Mouse (Mus musculus) forelimb bud, embryonic 11.5 days (tissue): ENCODE measurements around the gene Foxo3.

Experiments used
- DNase-seq: peaks from one replicate; pipeline ENCODE4 v3.0.0-alpha.2; 2012; ENCODE audit warnings: low read depth, low spot score

The Foxo3 gene

GRCm38 (mm10) chr10:42276507-42277345, at the start of gene Foxo3:
Foxo3 (minus strand) TSS chr10:42276755.
- DNase-seq = peak; percentile 82

GRCm38 (mm10) chr10:42325305-42325704, 48.8 kb upstream of the Foxo3 start:
- DNase-seq = no peak

- DNase-seq = no peak
Measured at GRCm38 (mm10) chr10:42323978-42324377, 47.4 kb upstream of the Foxo3 start.

- DNase-seq = no peak
Measured at GRCm38 (mm10) chr10:42313222-42313786, 36.7 kb upstream of the Foxo3 start.

- DNase-seq = no peak
Measured at GRCm38 (mm10) chr10:42312557-42312956, 36.0 kb upstream of the Foxo3 start.

GRCm38 (mm10) chr10:42308687-42308987, 32.1 kb upstream of the Foxo3 start:
- DNase-seq = no peak

- DNase-seq = peak; percentile 86
Measured at GRCm38 (mm10) chr10:42307980-42308686, 31.6 kb upstream of the Foxo3 start.

- no peak for DNase-seq
Measured at GRCm38 (mm10) chr10:42306422-42306821, 29.9 kb upstream of the Foxo3 start.

GRCm38 (mm10) chr10:42300805-42301204, 24.2 kb upstream of the Foxo3 start:
- DNase-seq = no peak

- peak; percentile 28 for DNase-seq
Measured at GRCm38 (mm10) chr10:42299967-42300366, 23.4 kb upstream of the Foxo3 start.

- DNase-seq = no peak
Measured at GRCm38 (mm10) chr10:42299426-42299825, 22.9 kb upstream of the Foxo3 start.

GRCm38 (mm10) chr10:42297954-42298353, 21.4 kb upstream of the Foxo3 start:
- DNase-seq = no peak

GRCm38 (mm10) chr10:42297109-42297508, 20.6 kb upstream of the Foxo3 start:
- no peak for DNase-seq

- no peak for DNase-seq
Measured at GRCm38 (mm10) chr10:42296559-42296958, 20.0 kb upstream of the Foxo3 start.

GRCm38 (mm10) chr10:42295028-42295427, 18.5 kb upstream of the Foxo3 start:
- no peak for DNase-seq

GRCm38 (mm10) chr10:42294392-42294791, 17.8 kb upstream of the Foxo3 start:
- no peak for DNase-seq

- no peak for DNase-seq
Measured at GRCm38 (mm10) chr10:42293877-42294276, 17.3 kb upstream of the Foxo3 start.

- no peak for DNase-seq
Measured at GRCm38 (mm10) chr10:42291360-42291759, 14.8 kb upstream of the Foxo3 start.

- DNase-seq = no peak
Measured at GRCm38 (mm10) chr10:42287666-42288065, 11.1 kb upstream of the Foxo3 start.

GRCm38 (mm10) chr10:42278307-42278850, 1.8 kb upstream of the Foxo3 start:
- DNase-seq = peak; percentile 52

GRCm38 (mm10) chr10:42277476-42278306, 1.1 kb upstream of the Foxo3 start:
- peak; percentile 98 for DNase-seq
